Mouse (Mus musculus): ENCODE data around the gene Mthfd2. TPM values are rescaled to one million over a fixed set of nuclear protein-coding genes. Genes with fewer than 3 reads are reported as not detected.

Gene Mthfd2
- polyA plus RNA-seq, 2 experiments, result 44.4 to 67.7 TPM

DNA sequence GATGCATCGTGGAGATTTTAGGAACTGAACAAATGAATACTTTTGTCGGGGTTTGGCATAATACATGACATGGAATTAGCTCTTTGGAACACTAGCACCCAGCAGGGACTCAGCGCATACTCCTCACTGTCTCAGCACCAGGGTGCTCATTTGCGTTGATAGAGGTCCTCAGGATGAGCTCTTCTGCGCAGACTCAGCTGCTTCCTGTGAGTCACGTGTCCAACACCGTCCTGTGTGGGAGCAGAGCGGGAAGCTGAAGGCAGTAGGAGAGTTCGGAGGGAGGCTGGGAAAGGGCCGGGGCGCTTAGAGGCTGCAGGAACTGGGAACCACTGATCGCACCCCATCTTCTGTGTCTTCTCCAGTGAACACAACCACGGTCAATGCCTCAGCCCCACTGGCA, 48.6 kb downstream of the Mthfd2 start:
- no peak overlapping the region for H3K27ac ChIP-seq
- TF ChIP-seq CTCF (IDR thresholded peaks at IDR 0.05; ENCODE audit: low read depth), result no peak
- no peak for TF ChIP-seq EP300 (IDR thresholded peaks at IDR 0.05; ENCODE audit: low read depth)
- no peaks in the 10 kb centered on the region for H3K9me3 ChIP-seq (ENCODE audit: control insufficient read depth, low read length)
- no peaks in the 10 kb centered on the region for H3K27me3 ChIP-seq (ENCODE audit: control insufficient read depth, insufficient read depth, low read length)
- DNase-seq (ENCODE audit: low read depth in 3 of 3, low spot score in 3 of 3) (no peak), ATAC-seq (ENCODE audit: insufficient read depth) (no peak)
- no peak overlapping the region for H3K9ac ChIP-seq (replicated peaks)
- H3K36me3 ChIP-seq (replicated peaks; ENCODE audit: control insufficient read depth, insufficient read depth, low read depth), result no peaks in the 10 kb centered on the region
- no peaks in the 10 kb centered on the region for H3K4me1 ChIP-seq (replicated peaks; ENCODE audit: control insufficient read depth in 2 of 2, insufficient read depth in 2 of 2, low read length in 1 of 2)
- WGBS (ENCODE audit: insufficient replicate concordance), result 51% methylated on average over 13 of the region's 13 CpGs
- H3K4me3 ChIP-seq (ENCODE audit: insufficient read depth in 1 of 2, low read depth in 2 of 2, low read length in 2 of 2), result no peak overlapping the region
- H3K4me2 ChIP-seq (ENCODE audit: low read depth), result no peak overlapping the region

DNA sequence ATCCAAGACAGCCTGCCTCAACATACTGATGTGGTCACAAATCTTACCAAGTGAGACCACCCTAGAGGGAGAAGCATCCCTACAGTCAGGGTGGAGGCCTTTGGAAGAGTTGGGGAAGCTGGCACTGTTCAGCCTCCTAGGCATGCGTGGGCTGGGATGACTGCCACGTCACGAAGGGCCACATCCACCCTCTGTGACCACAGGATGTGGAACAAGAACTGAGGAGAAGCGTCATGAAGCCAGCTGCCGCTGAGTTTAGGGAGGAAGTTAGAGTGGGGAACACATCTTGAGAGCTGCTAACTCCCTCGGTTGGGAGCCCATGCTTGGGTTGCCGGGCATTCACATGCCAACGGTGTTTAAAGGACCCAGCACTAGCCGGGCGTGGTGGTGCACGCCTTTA, 52.0 kb downstream of the Mthfd2 start:
- DNase-seq (ENCODE audit: low read depth in 3 of 3, low spot score in 3 of 3), result no peak
- H3K4me3 ChIP-seq (ENCODE audit: insufficient read depth in 1 of 2, low read depth in 2 of 2, low read length in 2 of 2), result no peak overlapping the region
- WGBS (ENCODE audit: insufficient replicate concordance), result 38% methylated on average over 11 of the region's 11 CpGs
- TF ChIP-seq EP300 (IDR thresholded peaks at IDR 0.05; ENCODE audit: low read depth) (no peak), CTCF (IDR thresholded peaks at IDR 0.05; ENCODE audit: low read depth) (no peak)
- H3K9ac ChIP-seq (replicated peaks), result no peak overlapping the region
- no peak for ATAC-seq (ENCODE audit: insufficient read depth)
- H3K4me1 ChIP-seq (replicated peaks; ENCODE audit: control insufficient read depth in 2 of 2, insufficient read depth in 2 of 2, low read length in 1 of 2), result no peaks in the 10 kb centered on the region
- no peaks in the 10 kb centered on the region for H3K36me3 ChIP-seq (replicated peaks; ENCODE audit: control insufficient read depth, insufficient read depth, low read depth)
- H3K27me3 ChIP-seq (ENCODE audit: control insufficient read depth, insufficient read depth, low read length), result no peaks in the 10 kb centered on the region
- no peak overlapping the region for H3K4me2 ChIP-seq (ENCODE audit: low read depth)
- H3K9me3 ChIP-seq (ENCODE audit: control insufficient read depth, low read length), result no peaks in the 10 kb centered on the region
- H3K27ac ChIP-seq, result no peak overlapping the region

DNA sequence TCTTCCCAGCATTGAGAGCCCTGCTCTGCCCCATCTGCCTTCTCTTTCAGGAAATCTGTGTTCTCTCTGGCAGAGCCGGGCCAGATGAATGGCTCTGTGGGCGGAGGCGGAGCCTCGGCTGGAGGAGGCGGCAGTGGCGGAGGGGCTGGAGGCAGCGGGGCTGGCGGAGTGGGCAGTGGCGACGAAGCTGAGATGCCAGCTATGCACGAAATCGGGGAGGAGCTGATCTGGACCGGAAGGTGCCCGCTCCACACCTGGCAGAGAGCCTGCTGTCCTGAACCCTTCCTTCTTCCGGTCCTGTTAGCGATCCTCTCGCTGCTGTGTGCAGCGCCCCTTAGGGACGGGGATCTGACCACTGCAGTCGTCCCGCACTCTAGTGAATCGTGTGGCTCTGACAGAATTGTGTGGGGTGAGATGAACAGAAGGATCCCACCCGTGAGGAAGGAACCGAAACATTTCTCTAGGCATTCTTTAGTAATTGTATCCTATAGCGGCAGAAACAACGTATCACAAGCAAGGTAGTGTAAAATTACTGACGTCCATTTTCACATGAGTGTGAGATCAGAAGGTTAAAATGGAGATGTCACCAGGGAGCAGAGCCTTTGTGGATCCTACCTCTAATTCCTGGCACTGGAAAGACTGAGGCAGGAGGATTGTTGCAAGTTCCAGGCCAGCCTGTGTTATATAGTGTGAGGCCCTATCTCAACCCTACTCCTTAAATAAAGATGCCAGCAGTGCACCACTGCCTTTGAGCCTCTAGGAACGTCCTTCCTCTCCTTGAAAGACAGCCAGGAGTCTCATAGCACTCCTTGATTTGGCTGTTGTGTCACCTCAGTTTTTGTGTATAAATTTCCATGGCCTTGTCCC, 57.3 kb downstream of the Mthfd2 start:
- Histone ChIP-seq H3K4me1 (replicated peaks; ENCODE audit: control insufficient read depth in 2 of 2, insufficient read depth in 2 of 2, low read length in 1 of 2) (0 out of 4 replicates have a peak, but pooled peaks cover 0 to 3% of the 10 kb centered on the region in 2 experiments), H3K36me3 (replicated peaks; ENCODE audit: control insufficient read depth, insufficient read depth, low read depth) (no peaks in the 10 kb centered on the region), H3K4me3 (ENCODE audit: insufficient read depth in 1 of 2, low read depth in 2 of 2, low read length in 2 of 2) (peak overlapping the region; percentile 48 to 59), H3K9ac (replicated peaks) (peak overlapping the region; percentile 37; the same call in 1 of the 2 replicates), H3K27ac (no peak overlapping the region), H3K4me2 (ENCODE audit: low read depth) (peak overlapping the region; percentile 67), H3K27me3 (ENCODE audit: control insufficient read depth, insufficient read depth, low read length) (no peaks in the 10 kb centered on the region), H3K9me3 (ENCODE audit: control insufficient read depth, low read length) (no peaks in the 10 kb centered on the region)
- ATAC-seq (ENCODE audit: insufficient read depth), result no peak
- TF ChIP-seq EP300 (IDR thresholded peaks at IDR 0.05; ENCODE audit: low read depth), result no peak
- peak; percentile 75 for TF ChIP-seq CTCF (IDR thresholded peaks at IDR 0.05; ENCODE audit: low read depth)
- WGBS (ENCODE audit: insufficient replicate concordance), result 2% methylated on average over 28 of the region's 28 CpGs
- DNase-seq (ENCODE audit: low read depth in 3 of 3, low spot score in 3 of 3), result no peak

DNA sequence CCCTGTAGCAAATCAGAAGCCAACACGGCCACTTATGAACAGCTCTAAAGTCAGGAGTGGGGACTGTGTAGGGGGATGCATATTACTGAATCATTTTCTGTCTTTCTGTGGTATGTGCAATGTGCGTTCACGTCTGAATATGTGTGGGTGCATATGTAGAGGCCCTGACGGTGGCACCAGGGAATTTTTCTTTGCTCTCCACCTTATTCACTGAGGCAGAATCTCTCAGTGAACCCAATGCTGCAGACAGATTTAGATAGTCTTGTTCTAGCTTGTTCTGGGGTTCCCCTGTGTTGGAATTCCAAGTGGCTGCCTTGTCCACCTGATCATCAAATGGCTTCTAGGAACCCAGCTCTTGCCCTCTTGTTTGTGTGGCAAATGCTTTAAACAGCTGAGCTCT, 58.1 kb downstream of the Mthfd2 start:
- H3K27ac ChIP-seq, result no peak overlapping the region
- H3K36me3 ChIP-seq (replicated peaks; ENCODE audit: control insufficient read depth, insufficient read depth, low read depth), result no peaks in the 10 kb centered on the region
- H3K9ac ChIP-seq (replicated peaks), result no peak overlapping the region
- WGBS (ENCODE audit: insufficient replicate concordance), result 51% methylated on average over 4 of the region's 4 CpGs
- ATAC-seq (ENCODE audit: insufficient read depth) (no peak), DNase-seq (ENCODE audit: low read depth in 3 of 3, low spot score in 3 of 3) (no peak)
- no peak overlapping the region; the same call in 1 of the 2 replicates for H3K4me2 ChIP-seq (ENCODE audit: low read depth)
- no peaks in the 10 kb centered on the region for H3K27me3 ChIP-seq (ENCODE audit: control insufficient read depth, insufficient read depth, low read length)
- H3K9me3 ChIP-seq (ENCODE audit: control insufficient read depth, low read length), result no peaks in the 10 kb centered on the region
- no peak overlapping the region for H3K4me3 ChIP-seq (ENCODE audit: insufficient read depth in 1 of 2, low read depth in 2 of 2, low read length in 2 of 2)
- TF ChIP-seq EP300 (IDR thresholded peaks at IDR 0.05; ENCODE audit: low read depth) (no peak), CTCF (IDR thresholded peaks at IDR 0.05; ENCODE audit: low read depth) (no peak)
- 0 out of 4 replicates have a peak, but pooled peaks cover 0 to 3% of the 10 kb centered on the region in 2 experiments for H3K4me1 ChIP-seq (replicated peaks; ENCODE audit: control insufficient read depth in 2 of 2, insufficient read depth in 2 of 2, low read length in 1 of 2)

DNA sequence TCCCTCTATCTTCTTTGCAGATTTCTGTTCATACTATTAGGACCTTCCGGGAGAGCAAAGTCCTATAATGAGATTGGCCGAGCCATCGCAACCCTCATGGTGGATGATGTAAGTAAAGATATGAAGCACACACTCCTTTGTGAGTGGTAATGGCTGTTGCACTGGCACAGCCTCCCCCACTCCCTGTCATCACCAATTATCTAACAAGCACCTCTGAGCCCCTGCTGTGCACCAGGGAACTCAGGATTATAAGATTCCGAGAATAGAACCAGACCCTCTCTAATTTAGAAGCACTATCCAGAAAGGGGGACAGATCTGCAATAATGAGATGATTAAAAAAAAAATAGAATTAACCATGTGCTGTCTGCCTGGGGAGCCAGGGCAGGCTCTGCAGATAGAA, 60.1 kb downstream of the Mthfd2 start:
- Histone ChIP-seq H3K4me1 (replicated peaks; ENCODE audit: control insufficient read depth in 2 of 2, insufficient read depth in 2 of 2, low read length in 1 of 2) (0 out of 4 replicates have a peak, but pooled peaks cover 0 to 3% of the 10 kb centered on the region in 2 experiments), H3K9ac (replicated peaks) (no peak overlapping the region), H3K4me2 (ENCODE audit: low read depth) (no peak overlapping the region), H3K4me3 (ENCODE audit: insufficient read depth in 1 of 2, low read depth in 2 of 2, low read length in 2 of 2) (no peak overlapping the region), H3K27me3 (ENCODE audit: control insufficient read depth, insufficient read depth, low read length) (no peaks in the 10 kb centered on the region), H3K9me3 (ENCODE audit: control insufficient read depth, low read length) (no peaks in the 10 kb centered on the region), H3K36me3 (replicated peaks; ENCODE audit: control insufficient read depth, insufficient read depth, low read depth) (no peaks in the 10 kb centered on the region), H3K27ac (no peak overlapping the region)
- ATAC-seq (ENCODE audit: insufficient read depth) (no peak), DNase-seq (ENCODE audit: low read depth in 3 of 3, low spot score in 3 of 3) (no peak)
- no peak for TF ChIP-seq EP300 (IDR thresholded peaks at IDR 0.05; ENCODE audit: low read depth)
- TF ChIP-seq CTCF (IDR thresholded peaks at IDR 0.05; ENCODE audit: low read depth), result no peak
- WGBS (ENCODE audit: insufficient replicate concordance), result 82% methylated on average over 4 of the region's 4 CpGs

Data from liver, embryonic 14.5 days (tissue).